Mouse (Mus musculus): ENCODE data around the gene Lao1.

Lao1 gene

DNA sequence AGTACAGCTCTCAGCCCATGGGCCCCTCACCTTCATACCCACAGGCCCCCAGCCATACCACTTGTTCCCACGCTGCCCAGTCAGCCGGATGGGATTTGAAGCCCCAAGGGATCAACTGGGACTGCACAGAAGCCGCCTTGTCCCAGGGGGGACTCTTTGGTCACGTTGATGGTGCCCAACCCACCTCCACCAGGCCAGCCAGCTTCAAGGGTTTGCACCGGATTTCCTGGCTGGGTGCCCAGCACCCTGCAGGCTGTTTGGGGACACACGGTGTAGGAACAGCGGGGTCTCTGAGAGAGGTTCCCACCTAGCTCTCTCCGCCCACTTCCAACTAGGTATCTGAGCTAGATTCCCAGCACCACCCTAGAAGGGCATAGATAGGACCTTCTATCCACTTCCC is 48.4 kb downstream of the Lao1 start:
- in situ Hi-C loops (cut with MboI; ENCODE audit: low pct_unique_long_range_greater_than_20kb in 1 of 2, low sequenced_read_pairs in 2 of 2, unreplicated experiment in 1 of 2) = loop anchor here (5.0 to 10.0 kb wide), 4 partner anchors 55 to 157 kb away; no protein-coding TSS in a partner anchor

GRCm38 (mm10) chr4:119011050-119011680 is 49.8 kb downstream of the Lao1 start:
- in situ Hi-C loops (cut with MboI; ENCODE audit: low pct_unique_long_range_greater_than_20kb in 1 of 2, low sequenced_read_pairs in 2 of 2, unreplicated experiment in 1 of 2) = loop anchor here in 1 of 2 experiments (10.0 kb wide), 1 partner anchor 54 kb away; no protein-coding TSS in a partner anchor

- in situ Hi-C loops (cut with MboI; ENCODE audit: low pct_unique_long_range_greater_than_20kb in 1 of 2, low sequenced_read_pairs in 2 of 2, unreplicated experiment in 1 of 2) = loop anchor here in 1 of 2 experiments (10.0 kb wide), 1 partner anchor 52 kb away; no protein-coding TSS in a partner anchor
Measured at GRCm38 (mm10) chr4:119013031-119013430, 51.7 kb downstream of the Lao1 start.

DNA sequence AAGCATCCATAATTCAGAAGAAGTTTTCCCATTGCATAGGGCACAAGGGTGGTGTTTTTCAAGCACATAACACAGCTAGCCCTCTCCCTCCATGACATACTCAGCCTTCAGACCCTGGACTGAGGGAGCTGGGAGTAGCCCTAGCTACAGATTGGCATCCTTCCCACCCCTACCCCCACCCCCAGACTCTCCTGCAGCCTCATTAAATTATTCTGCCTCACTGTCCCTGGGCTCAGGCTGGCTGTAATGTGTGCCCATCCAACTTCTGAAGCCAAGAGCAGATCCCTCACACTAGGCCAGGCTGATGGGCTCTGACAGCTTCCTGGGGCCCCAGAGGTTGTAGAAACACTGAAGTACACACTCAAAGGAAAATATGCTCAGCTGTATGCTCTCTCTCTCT is 53.6 kb downstream of the Lao1 start:
- in situ Hi-C loops (cut with MboI; ENCODE audit: low pct_unique_long_range_greater_than_20kb in 1 of 2, low sequenced_read_pairs in 2 of 2, unreplicated experiment in 1 of 2) = loop anchor here in 1 of 2 experiments (10.0 kb wide), 1 partner anchor 50 kb away; no protein-coding TSS in a partner anchor

GRCm38 (mm10) chr4:119015557-119015956 is 54.2 kb downstream of the Lao1 start:
- in situ Hi-C loops (cut with MboI; ENCODE audit: low pct_unique_long_range_greater_than_20kb in 1 of 2, low sequenced_read_pairs in 2 of 2, unreplicated experiment in 1 of 2) = loop anchor here in 1 of 2 experiments (10.0 kb wide), 1 partner anchor 49 kb away; no protein-coding TSS in a partner anchor

DNA sequence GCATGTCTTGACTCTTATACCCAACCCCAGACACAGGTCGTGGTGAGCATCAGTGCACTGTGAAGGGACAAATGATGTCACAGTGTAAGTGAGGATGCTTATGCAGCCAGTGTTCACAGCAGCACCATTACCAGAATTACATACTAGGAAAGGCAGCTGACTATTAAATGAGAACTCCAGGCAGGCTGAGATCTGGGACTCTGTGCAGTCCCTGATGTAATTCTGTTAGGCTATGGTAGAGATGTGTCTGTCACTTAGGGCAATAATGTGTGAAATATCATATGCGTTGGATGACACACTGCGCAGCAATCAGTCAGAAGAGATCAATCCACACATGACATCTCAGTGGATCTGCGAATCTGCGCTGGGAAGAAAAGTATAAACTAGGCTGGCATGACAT is 55.7 kb downstream of the Lao1 start:
- in situ Hi-C loops (cut with MboI; ENCODE audit: low pct_unique_long_range_greater_than_20kb in 1 of 2, low sequenced_read_pairs in 2 of 2, unreplicated experiment in 1 of 2) = loop anchor here in 1 of 2 experiments (10.0 kb wide), 1 partner anchor 48 kb away; no protein-coding TSS in a partner anchor

All from mouse embryonic stem cell (cell line).